Mouse (Mus musculus) adrenal gland, adult 18-20 months (tissue): ENCODE results near the gene Prph. TPM values are rescaled to one million over a fixed set of nuclear protein-coding genes. Genes with fewer than 3 reads are reported as not detected.

Experiments used
- DNase-seq, 2 experiments: peaks; one replicate each; pipeline ENCODE4 v3.0.0; 2021 to 2022; ENCODE audit warnings: low spot score in 2 of 2
- microRNA-seq, 2 experiments: library from miRNA; unstranded; fragments of <30 nt; microRNA quantifications; one replicate each; pipeline ENCODE4 v1.2.0; 2021; ENCODE audit warnings: borderline number of aligned reads in 2 of 2
- total RNA-seq, 2 experiments: library from RNA; stranded (reverse); gene quantifications; 1 replicate in 1 of 2; 2 replicates in 1 of 2; pipeline ENCODE4 v1.2.3; 2021

The Prph gene
- total RNA-seq, 2 experiments from 2014 or later: 0.51 to 0.56 TPM

GRCm38 (mm10) chr15:99096061-99096793 lies 41.3 kb downstream of the Prph start:
- no peak for DNase-seq

GRCm38 (mm10) chr15:99096831-99097500 lies 42.0 kb downstream of the Prph start:
- DNase-seq: peak in 1 of 2 experiments; percentile 43

GRCm38 (mm10) chr15:99097840-99098492 lies 43.0 kb downstream of the Prph start:
- no peak for DNase-seq

DNA sequence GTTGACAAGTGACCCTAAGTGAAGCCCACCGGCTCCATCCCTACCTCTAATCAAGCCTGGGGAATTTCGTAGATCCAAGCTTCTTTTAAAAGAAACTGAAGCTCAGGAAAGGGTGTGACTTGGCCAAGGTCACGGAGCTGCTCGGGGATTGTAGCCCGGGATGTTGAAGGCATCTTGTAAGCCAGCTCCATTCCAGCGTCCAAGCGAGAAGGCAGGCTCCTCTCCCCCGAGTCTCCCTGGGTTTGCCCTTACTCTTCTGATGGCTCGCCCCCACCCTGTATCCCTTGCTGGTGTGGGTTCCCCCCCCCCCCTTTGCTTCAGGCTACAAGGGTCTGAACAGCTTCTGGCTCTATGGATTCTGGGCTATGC lies 43.5 kb downstream of the Prph start:
- no peak for DNase-seq

- DNase-seq: peak; percentile 42 to 61
These were observed 44.2 kb downstream of the Prph start for GRCm38 (mm10) chr15:99099139-99099556.

DNA sequence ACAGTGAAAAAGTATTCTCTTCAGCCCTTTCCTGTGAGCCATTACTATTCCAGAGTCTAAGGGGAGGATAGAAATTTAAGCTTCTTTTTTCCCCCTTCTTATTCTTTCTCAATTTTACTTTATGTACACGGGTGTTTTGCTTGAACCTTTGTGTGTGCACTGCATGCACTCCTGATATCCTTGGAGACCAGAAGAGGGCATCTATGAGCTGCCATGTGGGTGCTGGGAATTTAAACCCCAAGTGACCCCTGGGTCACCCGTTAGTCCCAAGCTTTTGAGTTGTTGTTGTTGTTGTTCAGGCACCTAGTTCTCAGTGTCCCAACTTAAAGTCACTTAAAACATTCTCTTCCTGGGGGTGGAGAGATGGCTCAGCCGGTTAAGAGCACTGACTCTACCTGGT lies 45.0 kb downstream of the Prph start:
- no peak for DNase-seq

DNA sequence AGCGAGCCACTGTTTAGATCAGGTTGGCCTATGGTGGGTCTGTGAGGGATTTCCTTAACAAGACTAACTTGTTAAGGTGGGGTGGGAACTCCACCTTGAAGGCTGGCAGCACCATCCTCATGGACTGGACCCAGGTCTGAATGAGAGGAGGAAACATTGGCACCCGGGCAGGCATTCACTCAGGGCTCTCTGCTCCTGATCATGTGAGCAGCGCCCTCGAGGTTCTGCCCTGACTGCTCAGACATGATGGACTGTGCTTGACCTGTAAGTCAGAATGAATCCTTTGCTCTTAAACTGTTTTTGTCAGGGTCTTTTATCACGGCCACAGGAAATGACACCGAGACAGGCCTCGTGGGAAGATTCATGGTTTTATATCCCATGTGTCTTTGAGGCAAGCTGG lies 50.3 kb downstream of the Prph start:
- no peak for DNase-seq

DNA sequence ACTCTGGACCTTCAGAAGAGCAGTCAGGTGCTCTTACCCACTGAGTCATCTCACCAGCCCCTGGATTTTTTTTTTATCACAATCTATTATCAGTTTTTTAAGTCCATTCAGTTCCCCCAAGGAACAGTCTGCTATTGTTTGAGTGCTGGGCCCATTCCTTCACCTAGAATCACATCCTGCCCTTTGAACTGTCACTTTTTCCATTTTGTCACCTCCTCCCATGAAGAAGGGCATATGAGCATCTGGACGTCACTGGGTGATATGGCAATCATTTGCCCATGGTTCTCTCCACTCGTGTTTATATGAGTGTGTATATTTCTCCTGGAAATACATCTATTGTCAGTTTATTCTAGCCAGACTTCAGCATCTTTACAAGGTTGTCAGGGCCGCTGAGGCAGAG lies 52.9 kb downstream of the Prph start:
- DNase-seq: no peak

Small RNA genes within 50 kb of the gene (microRNA-seq; reads per million reads assigned to microRNA genes)
- gene Mir6960: 0 reads per million in 2 experiments

Other genes starting within 250 kb of the Prph start
- gene Ddn, start 245.7 kb upstream of the Prph start, total RNA-seq: not detected
- 10 to 100 TPM; 64.0 to 71.5 TPM for gene Prkag1, start 223.7 kb upstream of the Prph start, total RNA-seq
- gene Kmt2d, start 184.0 kb upstream of the Prph start, total RNA-seq: 10 to 100 TPM; 54.6 to 59.5 TPM
- 1 to 10 TPM; 1.2 to 2.5 TPM for gene Rhebl1, start 160.6 kb upstream of the Prph start, total RNA-seq
- gene Dhh, start 156.6 kb upstream of the Prph start, total RNA-seq: 1 to 10 TPM in 1 of 2 experiments, under 1 TPM in 1; 0.86 to 2.1 TPM
- gene Lmbr1l, start 136.9 kb upstream of the Prph start, total RNA-seq: 10 to 100 TPM; 12.1 to 14.0 TPM
- gene Tuba1b, start 120.6 kb upstream of the Prph start, total RNA-seq: 100 to 1,000 TPM; 193 to 255 TPM
- not detected for gene Gm49450, start 101.6 kb upstream of the Prph start, total RNA-seq
- 100 to 1,000 TPM in 1 of 2 experiments, 10 to 100 TPM in 1; 74.3 to 169 TPM for gene Tuba1a, start 101.5 kb upstream of the Prph start, total RNA-seq
- 100 to 1,000 TPM; 235 to 284 TPM for gene Tuba1c, start 25.3 kb upstream of the Prph start, total RNA-seq
- gene Troap, start 19.4 kb downstream of the Prph start, total RNA-seq: not detected
- not detected for gene C1ql4, start 32.6 kb downstream of the Prph start, total RNA-seq
- 1 to 10 TPM; 2.5 to 8.4 TPM for gene Dnajc22, start 38.0 kb downstream of the Prph start, total RNA-seq
- gene Spats2, start 70.7 kb downstream of the Prph start, total RNA-seq: 10 to 100 TPM; 10.4 to 10.6 TPM
- gene Kcnh3, start 169.7 kb downstream of the Prph start, total RNA-seq: under 1 TPM; 0.60 to 0.67 TPM
- 10 to 100 TPM; 30.6 to 37.2 TPM for gene Mcrs1, start 196.8 kb downstream of the Prph start, total RNA-seq
- 10 to 100 TPM; 46.0 to 50.6 TPM for gene Prpf40b, start 239.9 kb downstream of the Prph start, total RNA-seq
- 1 to 10 TPM; 1.6 to 2.6 TPM for gene Fam186b, start 240.7 kb downstream of the Prph start, total RNA-seq